Mouse (Mus musculus): ENCODE measurements around the gene Cenpa.

DNA sequence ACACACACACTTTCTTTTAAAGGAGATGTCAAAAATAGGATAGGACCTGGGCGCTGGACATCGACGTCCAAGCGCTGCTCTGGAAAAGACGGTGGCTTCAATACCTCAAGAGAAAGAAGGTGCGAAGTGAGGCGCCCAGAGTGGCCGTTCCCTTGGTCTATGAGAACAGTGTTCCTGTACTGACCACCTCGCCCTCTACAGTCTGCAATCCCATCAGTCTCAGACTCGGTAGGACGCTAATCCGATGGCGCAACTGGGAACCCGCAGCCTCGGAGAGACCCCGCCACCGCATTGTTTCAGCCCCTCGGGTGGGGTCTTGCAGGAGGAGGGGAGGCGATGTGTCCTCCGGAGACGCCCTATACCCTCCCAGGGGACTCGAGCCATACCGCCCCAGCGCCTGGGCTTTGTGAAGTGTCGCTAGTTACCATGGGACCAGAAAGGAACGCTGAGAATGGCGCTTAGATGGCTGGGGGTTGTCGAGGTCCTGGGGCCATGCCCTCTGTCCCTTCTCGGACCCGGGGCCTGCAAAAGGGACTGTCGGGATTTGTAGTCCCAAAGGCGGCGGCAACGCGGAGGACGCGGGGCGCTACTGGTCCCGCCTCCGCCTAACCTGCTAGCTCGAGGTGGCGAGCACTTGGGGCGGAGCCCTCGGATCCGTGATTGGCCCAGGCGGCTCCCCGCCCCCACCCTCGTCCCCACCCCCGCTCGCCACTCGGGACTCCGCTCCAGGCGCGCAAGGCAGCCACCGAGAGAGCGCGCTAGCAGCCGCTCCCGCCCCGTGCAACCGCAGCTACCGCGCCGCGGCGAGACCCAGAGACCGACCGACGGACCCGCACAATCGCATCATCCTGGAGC lies 44.8 kb downstream of the Cenpa start, which contains the start of gene Dpysl5:
- TF ChIP-seq CTCF (IDR thresholded peaks at IDR 0.05; ENCODE audit: borderline replicate concordance, insufficient read depth, low read depth, low read length) (no peak), POLR2A (IDR thresholded peaks at IDR 0.05; ENCODE audit: borderline replicate concordance, insufficient read depth, low read length) (peak; percentile 89)
